Mouse (Mus musculus) liver, embryonic 16.5 days (tissue): ENCODE data around the gene Wnt10a. TPM values are rescaled to one million over a fixed set of nuclear protein-coding genes. Genes with fewer than 3 reads are reported as not detected.
A peak's percentile ranks its signal among the peaks of the same experiment; 100 is the strongest.
"Not testable (repeated sequence)": the region's sequence is repeated elsewhere in the genome, so short reads cannot be mapped to it uniquely, and the experiment has no call there.

Source experiments
- ATAC-seq: fragments of 200-750 bp; cut with Nextera tagmentation; 2 replicates; pipeline ENCODE4 v1.8.0; 2017; ENCODE audit warnings: low read depth, mild to moderate bottlenecking, moderate number of reproducible peaks, moderate library complexity
- H3K27ac ChIP-seq: fragments of 300-500 bp; sonication (generic); 2 replicates; pipeline ENCODE4 v1.5.1; 2014; ENCODE audit warnings: mild to moderate bottlenecking, low read length
- H3K27me3 ChIP-seq: fragments of 300-500 bp; sonication (generic); 2 replicates; pipeline ENCODE4 v1.6.1; 2014; ENCODE audit warnings: low read depth, low read length, mixed read lengths; ENCODE audit not compliant: control insufficient read depth, insufficient read depth
- H3K36me3 ChIP-seq: fragments of 300-500 bp; sonication (generic); 2 replicates; pipeline ENCODE4 v1.6.1; 2014; ENCODE audit warnings: mild to moderate bottlenecking; ENCODE audit not compliant: control insufficient read depth, insufficient read depth
- H3K4me1 ChIP-seq: fragments of 300-500 bp; sonication (generic); 2 replicates; pipeline ENCODE4 v1.6.1; 2014; ENCODE audit warnings: low read depth, low read length, mixed read lengths; ENCODE audit not compliant: control insufficient read depth
- H3K4me2 ChIP-seq: fragments of 300-500 bp; sonication (generic); 2 replicates; pipeline ENCODE4 v1.6.1; 2014; ENCODE audit warnings: low read depth, low read length, mixed read lengths
- H3K4me3 ChIP-seq: fragments of 300-500 bp; sonication (generic); 2 replicates; pipeline ENCODE4 v1.5.1; 2014; ENCODE audit warnings: low read depth, mild to moderate bottlenecking, low read length
- H3K9ac ChIP-seq: fragments of 300-500 bp; sonication (generic); 2 replicates; pipeline ENCODE4 v1.6.1; 2014; ENCODE audit warnings: low read depth, low read length
- H3K9me3 ChIP-seq: fragments of 300-500 bp; sonication (generic); replicated peaks from 2 replicates; pipeline ENCODE4 v1.6.1; 2016; ENCODE audit warnings: low read length; ENCODE audit not compliant: control insufficient read depth
- WGBS: fragments of 180-500 bp; shearing (Covaris S2); extraction: QIAGEN DNeasy Blood & Tissue Kit; methylation state at CpG from one replicate; pipeline ENCODE4 v1.1.7; 2014; ENCODE audit not compliant: insufficient replicate concordance; 5-methylcytosine and 5-hydroxymethylcytosine counted together
- polyA plus RNA-seq: library from polyadenylated mRNA; unstranded; fragments of >200 nt; fragmentation: Nextera tagmentation; extraction: Ambion mirVana; gene quantifications from 2 replicates; pipeline ENCODE4 v1.2.1, GENCODE M21; 2015

Wnt10a gene
- polyA plus RNA-seq, 1 experiment from 2014 or later: not detected

DNA sequence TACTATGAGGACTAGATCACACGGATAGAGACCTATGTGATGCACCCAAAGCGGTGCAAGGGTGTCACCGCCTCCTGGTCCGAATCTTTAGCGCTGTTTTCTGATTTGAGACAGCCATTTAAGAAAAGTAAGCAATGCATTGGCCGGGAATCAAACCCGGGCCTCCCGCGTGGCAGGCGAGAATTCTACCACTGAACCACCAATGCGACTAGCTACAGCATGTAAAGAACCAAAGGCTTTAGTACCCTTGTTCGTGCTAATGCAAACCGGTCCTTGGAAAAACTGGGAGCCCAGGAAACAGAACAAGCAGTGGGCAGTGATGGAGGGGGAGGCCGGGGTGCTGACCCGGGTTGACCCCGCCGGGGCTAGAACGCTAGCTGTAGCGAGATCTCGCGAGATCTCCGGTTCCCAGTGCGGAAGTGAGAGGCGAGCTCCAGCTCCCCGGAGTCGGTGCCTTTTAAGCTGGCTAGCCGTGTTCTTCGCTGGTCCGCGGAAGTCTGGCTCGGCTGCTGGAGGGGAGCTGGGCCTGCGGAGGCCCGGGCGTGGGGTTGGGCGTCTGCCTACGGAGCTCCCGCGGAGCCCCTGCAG lies 25.4 kb downstream of the Wnt10a start:
- 7% methylated on average over 38 of the region's 38 CpGs for WGBS
- peak; percentile 90 for ATAC-seq
- Histone ChIP-seq H3K9ac (peak overlapping the region; percentile 74), H3K36me3 (no peaks in the 10 kb centered on the region), H3K4me2 (peak overlapping the region; percentile 68), H3K9me3 (no peaks in the 10 kb centered on the region), H3K4me3 (peak overlapping the region; percentile 72), H3K4me1 (no peaks in the 10 kb centered on the region; the same call in 1 of the 2 replicates), H3K27ac (peak overlapping the region; percentile 74), H3K27me3 (no peaks in the 10 kb centered on the region; the same call in 1 of the 2 replicates)

DNA sequence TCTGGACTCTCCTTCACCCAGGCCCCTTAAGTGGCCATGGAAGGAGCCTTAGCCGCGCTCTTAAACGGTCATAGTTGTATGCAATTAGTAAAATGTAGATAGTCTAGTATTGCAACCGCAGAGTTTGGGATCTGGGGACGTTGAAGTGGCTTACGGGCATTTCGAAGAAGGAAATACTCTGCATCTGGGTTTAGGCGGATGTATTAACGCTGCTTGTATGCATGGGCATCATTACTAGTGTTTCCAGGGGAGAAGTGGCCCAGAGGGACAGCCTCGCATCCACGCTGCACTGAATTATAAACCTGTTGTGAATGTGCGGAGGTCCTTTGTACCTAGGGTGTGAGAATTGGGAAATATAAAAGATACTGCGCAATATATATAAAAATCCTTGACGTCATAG lies 25.9 kb downstream of the Wnt10a start:
- Histone ChIP-seq H3K36me3 (no peaks in the 10 kb centered on the region), H3K9ac (peak overlapping the region; percentile 74), H3K9me3 (no peaks in the 10 kb centered on the region), H3K27me3 (no peaks in the 10 kb centered on the region; the same call in 1 of the 2 replicates), H3K4me1 (no peaks in the 10 kb centered on the region; the same call in 1 of the 2 replicates), H3K4me2 (peak overlapping the region; percentile 68), H3K27ac (peak overlapping the region; percentile 74), H3K4me3 (peak overlapping the region; percentile 72)
- WGBS: 15% methylated on average over 14 of the region's 14 CpGs
- no peak for ATAC-seq

GRCm38 (mm10) chr1:74818509-74818908 lies 27.2 kb downstream of the Wnt10a start:
- no peaks in the 10 kb centered on the region for H3K27me3 ChIP-seq
- H3K9me3 ChIP-seq: no peaks in the 10 kb centered on the region
- WGBS: 83% methylated on average over 1 of the region's 1 CpGs
- no peaks in the 10 kb centered on the region; the same call in 1 of the 2 replicates for H3K4me1 ChIP-seq
- no peak for ATAC-seq
- no peak overlapping the region for H3K9ac ChIP-seq
- H3K36me3 ChIP-seq: no peaks in the 10 kb centered on the region
- no peak overlapping the region for H3K4me3 ChIP-seq
- H3K27ac ChIP-seq: no peak overlapping the region
- no peak overlapping the region for H3K4me2 ChIP-seq

- H3K9ac ChIP-seq, ATAC-seq, H3K9me3 ChIP-seq, H3K4me1 ChIP-seq, H3K4me3 ChIP-seq, H3K36me3 ChIP-seq, H3K27ac ChIP-seq, H3K4me2 ChIP-seq, H3K27me3 ChIP-seq: not testable (repeated sequence)
- WGBS: 71% methylated on average over 4 of the region's 4 CpGs
Measured at GRCm38 (mm10) chr1:74823598-74823997, 32.3 kb downstream of the Wnt10a start.

- Histone ChIP-seq H3K4me2 (no peak overlapping the region), H3K36me3 (no peaks in the 10 kb centered on the region), H3K9me3 (no peaks in the 10 kb centered on the region), H3K4me1 (no peaks in the 10 kb centered on the region), H3K27ac (no peak overlapping the region), H3K4me3 (no peak overlapping the region), H3K27me3 (no peaks in the 10 kb centered on the region), H3K9ac (no peak overlapping the region)
- no peak for ATAC-seq
- WGBS: 41% methylated on average over 14 of the region's 14 CpGs
Measured at GRCm38 (mm10) chr1:74824518-74825302, 33.4 kb downstream of the Wnt10a start.

- Histone ChIP-seq H3K4me1 (no peaks in the 10 kb centered on the region), H3K9me3 (no peaks in the 10 kb centered on the region), H3K9ac (no peak overlapping the region), H3K4me3 (no peak overlapping the region), H3K27me3 (no peaks in the 10 kb centered on the region), H3K4me2 (no peak overlapping the region), H3K27ac (no peak overlapping the region), H3K36me3 (no peaks in the 10 kb centered on the region)
- no peak for ATAC-seq
- 43% methylated on average over 9 of the region's 9 CpGs for WGBS
Measured at GRCm38 (mm10) chr1:74830061-74830460, 38.7 kb downstream of the Wnt10a start.

DNA sequence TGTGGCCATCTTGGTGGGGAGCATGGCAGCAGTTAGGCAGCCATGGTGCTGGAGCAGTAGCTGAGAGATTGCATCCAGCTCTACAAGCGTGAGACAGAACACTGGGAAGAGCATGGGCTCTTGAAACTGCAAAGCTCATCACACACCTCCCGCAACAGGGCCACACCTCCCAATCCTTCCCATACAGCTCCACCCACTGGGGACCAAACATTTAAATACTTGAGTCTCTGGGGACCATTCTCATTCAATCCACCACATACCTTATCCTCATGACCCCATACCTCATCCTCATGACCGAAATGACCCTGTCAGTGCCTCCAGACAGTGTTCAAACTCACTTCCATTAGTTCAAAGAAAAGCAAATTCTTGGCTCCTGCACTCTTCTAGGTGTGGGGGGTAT lies 41.9 kb downstream of the Wnt10a start:
- H3K4me3 ChIP-seq: no peak overlapping the region
- 57% methylated on average over 3 of the region's 3 CpGs for WGBS
- H3K4me2 ChIP-seq: no peak overlapping the region
- H3K27me3 ChIP-seq: no peaks in the 10 kb centered on the region
- H3K4me1 ChIP-seq: no peaks in the 10 kb centered on the region
- H3K36me3 ChIP-seq: no peaks in the 10 kb centered on the region
- no peak overlapping the region for H3K27ac ChIP-seq
- no peak overlapping the region for H3K9ac ChIP-seq
- no peak for ATAC-seq
- H3K9me3 ChIP-seq: no peaks in the 10 kb centered on the region

DNA sequence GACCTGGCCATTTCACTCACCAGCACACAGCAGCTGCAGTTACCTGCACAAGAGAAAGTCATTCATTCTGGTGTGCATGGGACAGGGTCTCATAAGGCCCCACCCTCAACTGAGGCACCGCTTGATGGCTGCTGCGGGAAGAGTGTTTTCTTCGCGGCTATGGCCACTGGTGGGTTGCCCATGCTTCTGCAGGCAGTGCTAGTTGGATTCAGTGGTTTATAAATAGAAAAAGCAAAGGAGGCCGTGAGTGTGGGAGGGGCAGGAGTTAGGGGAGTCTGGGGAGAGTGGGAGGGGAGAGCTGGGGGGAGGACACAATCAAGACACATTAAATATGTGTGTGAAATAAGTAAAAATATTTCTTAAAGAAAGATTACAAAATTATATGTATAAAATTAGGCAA lies 51.8 kb downstream of the Wnt10a start:
- H3K27ac ChIP-seq: no peak overlapping the region
- no peaks in the 10 kb centered on the region for H3K36me3 ChIP-seq
- WGBS: 66% methylated on average over 5 of the region's 5 CpGs
- H3K9ac ChIP-seq: no peak overlapping the region
- no peaks in the 10 kb centered on the region for H3K4me1 ChIP-seq
- no peak for ATAC-seq
- peaks cover 2% of the 10 kb centered on the region; the same call in 1 of the 2 replicates for H3K27me3 ChIP-seq
- H3K4me3 ChIP-seq: no peak overlapping the region
- no peaks in the 10 kb centered on the region for H3K9me3 ChIP-seq
- H3K4me2 ChIP-seq: no peak overlapping the region

GRCm38 (mm10) chr1:74846341-74846740 lies 55.0 kb downstream of the Wnt10a start:
- Histone ChIP-seq H3K4me2 (no peak overlapping the region), H3K4me1 (no peaks in the 10 kb centered on the region), H3K27me3 (peaks cover 16% of the 10 kb centered on the region), H3K4me3 (no peak overlapping the region), H3K36me3 (no peaks in the 10 kb centered on the region), H3K9ac (no peak overlapping the region), H3K9me3 (no peaks in the 10 kb centered on the region), H3K27ac (no peak overlapping the region)
- WGBS: 24% methylated on average over 9 of the region's 9 CpGs
- ATAC-seq: no peak
